Mouse (Mus musculus) limb, embryonic 11.5 days (tissue): Measurements from ENCODE around the gene Il11ra2. TPM values are rescaled to one million over a fixed set of nuclear protein-coding genes. Genes with fewer than 3 reads are reported as not detected.
"Not testable (repeated sequence)": the region's sequence is repeated elsewhere in the genome, so short reads cannot be mapped to it uniquely, and the experiment has no call there.

Experiments used
- ATAC-seq: fragments of 200-750 bp; cut with Nextera tagmentation; 2 replicates; pipeline ENCODE4 v1.8.0; 2017; ENCODE audit warnings: low read depth; ENCODE audit not compliant: insufficient number of reproducible peaks, low FRiP score, low TSS enrichment
- DNase-seq: peaks from one replicate; pipeline ENCODE4 v3.0.0-alpha.2; 2015; ENCODE audit warnings: low spot score
- H3K27ac ChIP-seq: fragments of 300-500 bp; sonication (generic); replicated peaks from 2 replicates; pipeline ENCODE4 v1.5.1; 2014; ENCODE audit warnings: low read depth, mild to moderate bottlenecking, low read length
- H3K27me3 ChIP-seq: fragments of 300-500 bp; sonication (generic); 2 replicates; pipeline ENCODE4 v1.6.1; 2014; ENCODE audit warnings: mild to moderate bottlenecking, low read length, mixed read lengths; ENCODE audit not compliant: control insufficient read depth, insufficient read depth
- H3K36me3 ChIP-seq: fragments of 300-500 bp; sonication (generic); 2 replicates; pipeline ENCODE4 v1.6.1; 2014; ENCODE audit warnings: mild to moderate bottlenecking, low read length, moderate library complexity, mixed read lengths; ENCODE audit not compliant: control insufficient read depth, insufficient read depth
- H3K4me1 ChIP-seq: fragments of 300-500 bp; sonication (generic); 2 replicates; pipeline ENCODE4 v1.6.1; 2014; ENCODE audit warnings: low read length, mixed read lengths; ENCODE audit not compliant: control insufficient read depth, insufficient read depth
- H3K4me2 ChIP-seq: fragments of 300-500 bp; sonication (generic); 2 replicates; pipeline ENCODE4 v1.6.1; 2014; ENCODE audit warnings: low read depth, mild to moderate bottlenecking, moderate library complexity; ENCODE audit not compliant: severe bottlenecking
- H3K4me3 ChIP-seq: fragments of 300-500 bp; sonication (generic); 2 replicates; pipeline ENCODE4 v1.5.1; 2014; ENCODE audit warnings: low read depth, low read length
- H3K9ac ChIP-seq: fragments of 300-500 bp; sonication (generic); 2 replicates; pipeline ENCODE4 v1.6.1; 2014; ENCODE audit warnings: mild to moderate bottlenecking, low read length
- H3K9me3 ChIP-seq: fragments of 300-500 bp; sonication (generic); 2 replicates; pipeline ENCODE4 v1.6.1; 2016; ENCODE audit warnings: low read length; ENCODE audit not compliant: control insufficient read depth
- WGBS: fragments of 180-500 bp; shearing (Covaris S2); extraction: QIAGEN DNeasy Blood & Tissue Kit; methylation state at CpG from one replicate; pipeline ENCODE4 v1.1.7; 2014; 5-methylcytosine and 5-hydroxymethylcytosine counted together
- polyA plus RNA-seq: library from polyadenylated mRNA; unstranded; fragments of >200 nt; fragmentation: Nextera tagmentation; extraction: Ambion mirVana; gene quantifications from 2 replicates; pipeline ENCODE4 v1.2.1, GENCODE M21; 2014

Il11ra2 gene
- 0.23 TPM in 1 of 2 replicates, not detected in the other for polyA plus RNA-seq

- not testable (repeated sequence) for H3K4me2 ChIP-seq, H3K4me1 ChIP-seq, H3K9ac ChIP-seq, ATAC-seq, H3K27me3 ChIP-seq, H3K27ac ChIP-seq, DNase-seq, H3K4me3 ChIP-seq, H3K9me3 ChIP-seq, H3K36me3 ChIP-seq
- no CpG with 5 or more reads among the region's 3 CpGs for WGBS
Measured at GRCm38 (mm10) chr4:42661793-42662192, at the start of gene Il11ra2. Gene Il11ra2, minus strand, starts transcription at chr4:42661893.

GRCm38 (mm10) chr4:42682183-42682524 lies 20.5 kb upstream of the Il11ra2 start:
- H3K4me3 ChIP-seq, ATAC-seq, H3K4me1 ChIP-seq, DNase-seq, H3K9me3 ChIP-seq, H3K27ac ChIP-seq, H3K27me3 ChIP-seq, H3K4me2 ChIP-seq, H3K36me3 ChIP-seq, H3K9ac ChIP-seq: not testable (repeated sequence)
- no CpG with 5 or more reads among the region's 18 CpGs for WGBS

- not testable (repeated sequence) for H3K27me3 ChIP-seq, H3K27ac ChIP-seq, H3K4me3 ChIP-seq, H3K36me3 ChIP-seq, H3K9me3 ChIP-seq, H3K4me1 ChIP-seq, ATAC-seq, H3K9ac ChIP-seq, DNase-seq, H3K4me2 ChIP-seq
- WGBS: no CpG with 5 or more reads among the region's 66 CpGs
Measured at GRCm38 (mm10) chr4:42681473-42682182, 19.9 kb upstream of the Il11ra2 start.

GRCm38 (mm10) chr4:42680374-42681356 lies 19.0 kb upstream of the Il11ra2 start:
- not testable (repeated sequence) for H3K4me3 ChIP-seq, H3K27ac ChIP-seq, H3K27me3 ChIP-seq, H3K9me3 ChIP-seq, DNase-seq, H3K4me2 ChIP-seq, H3K36me3 ChIP-seq, H3K4me1 ChIP-seq, ATAC-seq, H3K9ac ChIP-seq
- no CpG with 5 or more reads among the region's 32 CpGs for WGBS

- H3K4me3 ChIP-seq, DNase-seq, H3K4me2 ChIP-seq, H3K27ac ChIP-seq, H3K9me3 ChIP-seq, H3K9ac ChIP-seq, H3K27me3 ChIP-seq, H3K36me3 ChIP-seq, H3K4me1 ChIP-seq, ATAC-seq: not testable (repeated sequence)
- no CpG with 5 or more reads among the region's 7 CpGs for WGBS
Measured at GRCm38 (mm10) chr4:42679365-42679764, 17.7 kb upstream of the Il11ra2 start.

- not testable (repeated sequence) for H3K4me2 ChIP-seq, H3K4me1 ChIP-seq, H3K27ac ChIP-seq, H3K9me3 ChIP-seq, H3K4me3 ChIP-seq, H3K9ac ChIP-seq, H3K27me3 ChIP-seq, ATAC-seq, DNase-seq, H3K36me3 ChIP-seq
- no CpG with 5 or more reads among the region's 4 CpGs for WGBS
Measured at GRCm38 (mm10) chr4:42675415-42675814, 13.7 kb upstream of the Il11ra2 start.

GRCm38 (mm10) chr4:42654951-42655350 lies 6.7 kb downstream of the Il11ra2 start, which contains the start of gene Ccl27b:
Gene Ccl27b, plus strand, starts transcription at chr4:42655251.
- H3K9me3 ChIP-seq, H3K36me3 ChIP-seq: not testable (repeated sequence)
- no CpG with 5 or more reads among the region's 9 CpGs for WGBS

GRCm38 (mm10) chr4:42629419-42629818 lies 32.3 kb downstream of the Il11ra2 start, which contains the start of gene Gm2564:
Gene Gm2564, plus strand, starts transcription at chr4:42629719.
- not testable (repeated sequence) for H3K4me1 ChIP-seq, H3K9ac ChIP-seq, H3K4me2 ChIP-seq, H3K4me3 ChIP-seq, H3K27me3 ChIP-seq, H3K27ac ChIP-seq, DNase-seq, H3K36me3 ChIP-seq, ATAC-seq, H3K9me3 ChIP-seq
- no CpG with 5 or more reads among the region's 8 CpGs for WGBS

More at GRCm38 (mm10) chr4:42654951-42655350, 6.7 kb downstream of the Il11ra2 start, which contains the start of gene Ccl27b:
- not testable (repeated sequence) for H3K27me3 ChIP-seq, H3K27ac ChIP-seq, DNase-seq, H3K9ac ChIP-seq, H3K4me1 ChIP-seq, H3K4me2 ChIP-seq, ATAC-seq, H3K4me3 ChIP-seq
